Mouse (Mus musculus) ES-Bruce4 (cell line): ENCODE results near the gene Fank1.

Experiments used
- CTCF ChIP-seq: IDR thresholded peaks from one replicate; pipeline ENCODE4 v1.8.1; 2011; ENCODE audit warnings: low read depth, low read length
- POLR2A ChIP-seq: IDR thresholded peaks from one replicate; pipeline ENCODE4 v1.8.1; 2011; ENCODE audit warnings: low read length; ENCODE audit not compliant: insufficient read depth

DNA sequence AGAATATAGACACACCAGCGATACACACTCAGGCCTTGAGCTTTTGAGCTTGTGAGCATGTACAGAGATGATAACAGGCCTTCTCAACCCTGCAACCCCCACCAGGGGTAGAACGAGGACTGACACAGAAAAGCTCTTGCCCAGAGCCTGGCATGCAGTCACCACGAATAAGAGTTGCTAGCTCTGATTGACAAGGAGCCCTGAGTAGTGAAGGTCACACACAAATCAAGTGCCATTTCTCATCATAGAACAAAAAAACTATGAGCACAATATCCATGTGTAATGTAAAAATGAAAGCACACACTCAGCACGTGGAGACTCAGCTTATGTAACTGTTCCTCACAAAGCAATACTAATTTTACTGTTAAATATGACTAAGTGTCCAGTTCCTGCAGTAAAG is 115.1 kb downstream of the Fank1 start:
- TF ChIP-seq POLR2A: no peak
- no peak for TF ChIP-seq CTCF
